Mouse (Mus musculus) liver, postnatal 0 days (tissue): Measurements from ENCODE around the gene Ccdc69. TPM values are rescaled to one million over a fixed set of nuclear protein-coding genes. Genes with fewer than 3 reads are reported as not detected.

Source experiments
- ATAC-seq: fragments of 200-750 bp; cut with Nextera tagmentation; 2 replicates; pipeline ENCODE4 v1.8.0; 2017; ENCODE audit warnings: mild to moderate bottlenecking, moderate library complexity
- DNase-seq: peaks from one replicate; pipeline ENCODE4 v3.0.0-alpha.2; 2016
- H3K27ac ChIP-seq: fragments of 300-500 bp; sonication (generic); 2 replicates; pipeline ENCODE4 v1.5.1; 2014; ENCODE audit warnings: antibody characterized with exemption, moderate library complexity, mild to moderate bottlenecking, low read depth
- H3K27me3 ChIP-seq: fragments of 300-500 bp; sonication (generic); 2 replicates; pipeline ENCODE4 v1.6.1; 2014; ENCODE audit warnings: low read length, control low read depth, mixed read lengths; ENCODE audit not compliant: insufficient read depth
- H3K36me3 ChIP-seq: fragments of 300-500 bp; sonication (generic); replicated peaks from 2 replicates; pipeline ENCODE4 v1.6.1; 2014; ENCODE audit warnings: mild to moderate bottlenecking, control low read depth, low read length, moderate library complexity, mixed read lengths; ENCODE audit not compliant: insufficient read depth
- H3K4me1 ChIP-seq: fragments of 300-500 bp; sonication (generic); 2 replicates; pipeline ENCODE4 v1.6.1; 2014; ENCODE audit warnings: antibody characterized with exemption, mild to moderate bottlenecking, control low read depth; ENCODE audit not compliant: insufficient read depth
- H3K4me2 ChIP-seq: fragments of 300-500 bp; sonication (generic); 2 replicates; pipeline ENCODE4 v1.6.1; 2014; ENCODE audit warnings: low read depth, mild to moderate bottlenecking, low read length, moderate library complexity, mixed read lengths
- H3K4me3 ChIP-seq: fragments of 300-500 bp; sonication (generic); 2 replicates; pipeline ENCODE4 v1.5.1; 2014; ENCODE audit warnings: low read depth, low read length
- H3K9ac ChIP-seq: fragments of 300-500 bp; sonication (generic); replicated peaks from 2 replicates; pipeline ENCODE4 v1.6.1; 2014; ENCODE audit warnings: mild to moderate bottlenecking, moderate library complexity
- H3K9me3 ChIP-seq: fragments of 300-500 bp; sonication (generic); 2 replicates; pipeline ENCODE4 v1.6.1; 2016; ENCODE audit warnings: mild to moderate bottlenecking, control low read depth, low read length, mixed read lengths
- CTCF ChIP-seq: sonication (generic); IDR thresholded peaks from 2 replicates; pipeline ENCODE4 v1.5.1; 2016; ENCODE audit warnings: antibody characterized with exemption, low read depth
- EP300 ChIP-seq: IDR thresholded peaks from 2 replicates; pipeline ENCODE4 v1.6.1; 2016; ENCODE audit warnings: antibody characterized with exemption, low read depth, mild to moderate bottlenecking
- WGBS: fragments of 180-500 bp; shearing (Covaris S2); extraction: QIAGEN DNeasy Blood & Tissue Kit; methylation state at CpG from one replicate; pipeline ENCODE4 v1.1.7; 2014; ENCODE audit not compliant: insufficient replicate concordance; 5-methylcytosine and 5-hydroxymethylcytosine counted together
- polyA plus RNA-seq: library from polyadenylated mRNA; unstranded; fragments of >200 nt; fragmentation: Nextera tagmentation; extraction: Ambion mirVana; gene quantifications from 2 replicates; pipeline ENCODE4 v1.2.1, GENCODE M21; 2015

The Ccdc69 gene
- polyA plus RNA-seq: 1.3 and 1.6 TPM in 2 replicates

DNA sequence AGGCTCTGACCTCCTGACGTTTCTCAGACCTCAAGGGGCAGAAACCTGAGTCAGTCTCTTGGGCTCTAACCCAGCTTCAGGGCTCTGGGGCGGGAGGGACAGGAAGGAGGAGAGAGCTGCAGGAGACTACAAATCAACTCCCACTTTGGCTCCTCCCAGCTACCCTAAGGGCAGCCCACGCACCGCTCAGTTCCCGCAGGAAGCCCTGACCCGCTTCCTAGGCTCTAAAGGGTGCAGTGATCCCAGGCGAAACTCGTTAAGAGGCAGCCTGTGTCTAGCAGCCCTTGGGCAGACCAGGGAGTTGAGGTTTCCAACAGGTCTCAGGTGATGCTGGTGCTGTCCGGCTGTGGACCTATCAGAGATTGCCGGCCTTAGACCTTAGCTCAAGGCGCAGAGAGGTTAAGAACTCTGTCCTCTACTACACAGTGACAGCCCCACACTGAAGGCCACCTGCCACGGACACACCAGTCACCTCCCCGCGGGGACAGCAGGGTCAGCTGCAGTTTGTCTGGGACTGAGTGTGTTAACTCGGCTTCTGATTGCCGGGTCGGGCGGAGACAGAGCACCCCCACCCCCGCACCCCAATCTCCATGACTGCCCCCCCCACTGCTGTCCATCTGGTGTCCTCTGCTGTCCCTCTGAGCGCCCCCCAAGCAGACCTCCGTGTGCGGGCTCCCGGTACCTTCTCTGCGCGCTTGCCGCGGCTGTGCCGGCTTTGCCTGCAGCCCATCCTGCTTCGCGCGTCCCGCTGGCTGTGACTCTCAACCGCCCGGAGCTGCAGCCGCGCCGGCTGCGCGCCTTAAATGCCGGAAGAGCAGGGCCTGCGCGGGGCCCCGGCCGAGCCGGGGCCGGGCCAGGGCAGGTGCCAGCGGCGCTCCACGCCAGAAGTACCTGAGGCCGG is at the start of gene Ccdc69:
Gene Ccdc69, minus strand, starts transcription at position 801 of the 901 bp plus-strand sequence.
- no peaks in the 10 kb centered on the region for H3K36me3 ChIP-seq
- peak within 1 kb of the TSS; percentile 56 for H3K9ac ChIP-seq
- peak; percentile 79 for ATAC-seq
- H3K4me2 ChIP-seq: peak within 1 kb of the TSS; percentile 80
- under 1% methylated on average over 47 of the region's 50 CpGs for WGBS
- H3K4me1 ChIP-seq: peaks cover 22% of the 10 kb centered on the region
- no peaks in the 10 kb centered on the region; the same call in 1 of the 2 replicates for H3K9me3 ChIP-seq
- H3K27me3 ChIP-seq: no peaks in the 10 kb centered on the region
- TF ChIP-seq EP300 (no peak), CTCF (no peak)
- H3K27ac ChIP-seq: peak within 1 kb of the TSS; percentile 30
- peak; percentile 59 for DNase-seq
- peak within 1 kb of the TSS; percentile 52 for H3K4me3 ChIP-seq

DNA sequence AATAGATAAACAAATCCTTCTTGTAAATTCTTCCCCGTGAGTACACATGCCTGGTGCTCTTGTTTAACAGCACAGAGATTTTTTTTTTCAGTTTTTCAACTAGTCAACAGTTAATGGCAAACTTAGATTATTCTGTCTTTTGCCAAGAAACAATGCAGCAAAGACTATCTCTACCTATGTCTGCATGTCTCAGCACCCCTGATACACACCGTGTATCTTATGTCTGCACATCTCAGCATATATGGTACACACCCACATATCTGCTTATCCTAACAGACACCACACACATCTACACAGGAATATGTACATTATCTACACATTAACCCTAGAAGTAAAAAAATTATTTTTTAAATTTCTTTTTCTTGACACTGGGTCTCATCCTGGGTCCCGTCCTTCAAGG is 48.7 kb upstream of the Ccdc69 start:
- WGBS: 51% methylated on average over 3 of the region's 3 CpGs
- ATAC-seq: no peak
- no peak overlapping the region for H3K27ac ChIP-seq

GRCm38 (mm10) chr11:55121430-55121829 is 43.5 kb upstream of the Ccdc69 start:
- H3K36me3 ChIP-seq: no peaks in the 10 kb centered on the region
- peaks cover 3% of the 10 kb centered on the region for H3K9me3 ChIP-seq
- DNase-seq: no peak
- ATAC-seq: no peak
- 58% methylated on average over 1 of the region's 1 CpGs for WGBS
- no peak overlapping the region; the same call in 1 of the 2 replicates for H3K4me2 ChIP-seq
- no peak overlapping the region for H3K9ac ChIP-seq
- H3K4me1 ChIP-seq: peaks cover 13% of the 10 kb centered on the region
- H3K27me3 ChIP-seq: no peaks in the 10 kb centered on the region
- H3K27ac ChIP-seq: peak overlapping the region; percentile 90
- no peak overlapping the region for H3K4me3 ChIP-seq
- TF ChIP-seq CTCF: no peak
- TF ChIP-seq EP300: no peak

More for the DNA sequence above, 48.7 kb upstream of the Ccdc69 start:
- Histone ChIP-seq H3K27me3 (no peaks in the 10 kb centered on the region), H3K4me2 (no peak overlapping the region), H3K9ac (no peak overlapping the region), H3K4me3 (no peak overlapping the region), H3K36me3 (no peaks in the 10 kb centered on the region), H3K9me3 (no peaks in the 10 kb centered on the region), H3K4me1 (peaks cover 5% of the 10 kb centered on the region; the same call in 1 of the 2 replicates)
- TF ChIP-seq EP300 (no peak), CTCF (no peak)
- no peak for DNase-seq

- Histone ChIP-seq H3K9ac (no peak overlapping the region), H3K36me3 (no peaks in the 10 kb centered on the region), H3K9me3 (peaks cover 3% of the 10 kb centered on the region), H3K4me3 (no peak overlapping the region), H3K27ac (peak overlapping the region; percentile 90), H3K27me3 (no peaks in the 10 kb centered on the region), H3K4me2 (no peak overlapping the region), H3K4me1 (peaks cover 13% of the 10 kb centered on the region)
- TF ChIP-seq EP300 (no peak), CTCF (no peak)
- ATAC-seq: peak; percentile 23; the same call in 1 of the 2 replicates
- peak; percentile 21 for DNase-seq
- 41% methylated on average over 8 of the region's 8 CpGs for WGBS
Measured at GRCm38 (mm10) chr11:55120821-55121271, 42.9 kb upstream of the Ccdc69 start.

DNA sequence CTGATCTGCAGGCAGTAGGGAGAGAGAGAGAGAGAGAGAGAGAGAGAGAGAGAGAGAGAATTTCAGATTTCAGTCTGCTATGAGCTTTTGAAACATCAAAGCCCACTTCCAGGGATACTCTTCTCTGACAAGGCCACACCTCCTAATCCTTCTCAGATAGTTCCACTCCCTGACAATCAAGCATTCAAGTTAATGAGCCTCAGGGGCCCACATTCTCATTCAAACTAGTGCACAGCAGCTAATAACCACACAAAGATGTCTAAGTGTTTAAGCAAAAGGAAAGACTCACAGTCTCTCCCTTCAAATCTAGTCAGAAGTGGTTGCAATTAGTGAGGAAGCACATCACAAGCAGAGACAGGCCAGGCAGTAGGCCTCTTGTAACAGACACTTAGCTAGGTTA is 42.3 kb upstream of the Ccdc69 start:
- Histone ChIP-seq H3K9me3 (peaks cover 3% of the 10 kb centered on the region), H3K9ac (no peak overlapping the region), H3K4me1 (peaks cover 13% of the 10 kb centered on the region), H3K36me3 (no peaks in the 10 kb centered on the region), H3K27me3 (no peaks in the 10 kb centered on the region), H3K4me3 (no peak overlapping the region), H3K4me2 (no peak overlapping the region), H3K27ac (peak overlapping the region; percentile 90)
- TF ChIP-seq EP300: no peak
- TF ChIP-seq CTCF: no peak
- no peak for ATAC-seq
- no peak for DNase-seq

DNA sequence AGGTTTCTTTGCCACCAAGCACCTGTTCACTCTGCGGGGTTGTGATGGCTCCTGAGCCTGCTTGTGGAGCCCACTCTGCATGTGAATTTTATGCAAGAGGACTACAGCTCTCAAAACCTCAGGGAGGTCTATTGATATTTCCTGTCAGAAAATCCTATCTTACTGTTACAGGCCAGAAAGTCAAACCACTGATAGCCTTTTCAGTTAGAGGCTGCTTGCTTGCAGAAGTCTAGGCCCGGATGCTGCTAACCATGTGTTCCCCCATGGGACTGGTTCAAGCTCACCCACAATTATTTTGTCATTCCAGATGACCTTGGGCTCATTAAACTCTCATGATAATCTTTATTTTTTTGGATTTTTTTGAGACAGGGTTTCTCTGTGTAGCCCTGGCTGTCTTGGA is 39.1 kb upstream of the Ccdc69 start:
- Histone ChIP-seq H3K4me3 (no peak overlapping the region), H3K4me1 (peaks cover 18% of the 10 kb centered on the region), H3K27me3 (no peaks in the 10 kb centered on the region), H3K9ac (no peak overlapping the region), H3K9me3 (peaks cover 3% of the 10 kb centered on the region), H3K27ac (no peak overlapping the region), H3K36me3 (no peaks in the 10 kb centered on the region), H3K4me2 (no peak overlapping the region)
- WGBS: 40% methylated on average over 2 of the region's 2 CpGs
- ATAC-seq (no peak), DNase-seq (no peak)
- TF ChIP-seq CTCF: no peak
- no peak for TF ChIP-seq EP300
